Mouse (Mus musculus) cortical plate, adult 2 months (tissue): ENCODE results near the gene Fgfr2. TPM values are rescaled to one million over a fixed set of nuclear protein-coding genes. Genes with fewer than 3 reads are reported as not detected.

Experiments used
- H3K27ac ChIP-seq: fragments of 200-500 bp; 2 replicates; pipeline ENCODE4 v1.5.1; 2012; ENCODE audit warnings: low read length, control low read depth, inconsistent platforms; ENCODE audit not compliant: insufficient read depth
- H3K4me1 ChIP-seq: fragments of 200-500 bp; 2 replicates; pipeline ENCODE4 v1.6.1; 2011; ENCODE audit warnings: low read length; ENCODE audit not compliant: control insufficient read depth, insufficient read depth
- H3K4me3 ChIP-seq: fragments of 200-500 bp; 2 replicates; pipeline ENCODE4 v1.5.1; 2011; ENCODE audit warnings: mild to moderate bottlenecking, low read length, control low read depth; ENCODE audit not compliant: insufficient read depth
- CTCF ChIP-seq: fragments of 200-500 bp; IDR thresholded peaks from 2 replicates; pipeline ENCODE4 v1.5.1; 2011; ENCODE audit warnings: mild to moderate bottlenecking, control low read depth, low read length; ENCODE audit not compliant: insufficient read depth; ENCODE audit errors: extremely low read depth
- POLR2A ChIP-seq: fragments of 200-500 bp; IDR thresholded peaks from 2 replicates; pipeline ENCODE4 v1.6.1; 2011; ENCODE audit warnings: mild to moderate bottlenecking, low read length, control low read depth; ENCODE audit not compliant: insufficient read depth; ENCODE audit errors: extremely low read depth
- polyA plus RNA-seq: library from polyadenylated mRNA; depleted of rRNA; stranded (reverse); fragments of >200 nt; gene quantifications from 2 replicates; pipeline ENCODE4 v1.2.3, GENCODE M21; 2012

The Fgfr2 gene
- polyA plus RNA-seq, 1 experiment, result 50.4 TPM

- Histone ChIP-seq H3K27ac (no peak overlapping the region), H3K4me3 (no peak overlapping the region)
Observed at GRCm38 (mm10) chr7:130733423-130733822, 2389.7 kb downstream of the Fgfr2 start.

GRCm38 (mm10) chr7:130732908-130733307 is 2390.2 kb downstream of the Fgfr2 start:
- H3K4me3 ChIP-seq, result no peak overlapping the region
- peaks cover 11% of the 10 kb centered on the region for H3K4me1 ChIP-seq
- H3K27ac ChIP-seq, result no peak overlapping the region
- no peak for TF ChIP-seq POLR2A
- TF ChIP-seq CTCF, result no peak

More at GRCm38 (mm10) chr7:130733423-130733822, 2389.7 kb downstream of the Fgfr2 start:
- no peak for TF ChIP-seq CTCF
- no peak for TF ChIP-seq POLR2A
- peaks cover 11% of the 10 kb centered on the region for H3K4me1 ChIP-seq

DNA sequence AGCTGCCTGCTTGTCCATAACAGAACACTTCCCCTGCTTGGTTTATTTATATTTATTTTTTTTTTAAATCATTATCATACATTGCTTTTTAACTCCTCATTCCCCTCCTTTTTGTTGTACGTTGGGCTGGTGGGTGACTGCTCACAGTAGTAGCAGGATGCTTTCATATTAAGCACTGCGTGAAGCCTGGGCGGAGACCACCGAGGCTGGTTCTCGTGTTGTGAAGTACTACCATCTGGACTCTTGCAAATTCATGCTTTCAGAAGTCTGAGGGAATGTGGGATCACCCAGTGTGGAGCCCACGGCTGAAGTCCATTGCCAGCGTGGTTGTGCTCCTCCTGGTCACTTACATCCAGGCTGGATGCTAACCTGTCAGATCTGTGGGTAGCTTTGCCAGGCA is 2391.4 kb downstream of the Fgfr2 start:
- Histone ChIP-seq H3K4me3 (no peak overlapping the region), H3K4me1 (peaks cover 11% of the 10 kb centered on the region), H3K27ac (no peak overlapping the region)
- TF ChIP-seq POLR2A (no peak), CTCF (no peak)

GRCm38 (mm10) chr7:130727560-130727959 is 2395.6 kb downstream of the Fgfr2 start:
- TF ChIP-seq POLR2A (no peak), CTCF (no peak)
- no peak overlapping the region for H3K27ac ChIP-seq
- no peak overlapping the region for H3K4me3 ChIP-seq
- peaks cover 12% of the 10 kb centered on the region for H3K4me1 ChIP-seq

DNA sequence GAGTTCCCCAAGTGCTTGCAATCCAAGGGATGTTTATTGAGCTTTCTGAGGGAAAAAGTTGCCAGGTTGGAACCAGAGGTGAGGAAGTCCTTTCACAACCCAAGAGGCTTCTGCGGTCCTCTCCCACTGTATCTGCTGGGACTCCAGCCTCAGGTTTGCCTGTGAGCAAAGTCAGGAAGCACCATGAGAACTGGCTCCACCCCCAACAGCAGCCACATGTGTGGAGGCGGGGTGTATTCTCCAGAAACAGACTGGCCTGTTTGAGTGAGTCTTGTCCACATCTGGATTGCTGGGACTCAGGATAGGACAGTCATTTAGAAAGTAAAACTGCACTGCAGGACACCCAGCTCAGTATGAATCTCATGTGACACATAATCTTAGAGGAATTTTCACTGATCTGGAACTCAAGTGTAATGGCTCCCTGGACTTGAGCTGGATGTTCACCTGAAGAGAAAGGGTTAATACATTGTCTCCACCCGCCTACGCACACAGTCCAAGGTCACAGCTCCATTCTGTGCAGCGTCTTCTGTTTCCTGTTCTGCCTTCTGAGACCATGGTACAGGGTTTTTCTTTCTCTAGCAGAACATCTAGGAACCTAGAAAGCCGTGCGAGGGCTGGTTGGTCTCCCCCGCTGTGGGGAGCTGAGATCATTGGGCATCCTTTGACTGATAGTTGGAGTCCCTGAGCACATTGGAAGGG is 2396.3 kb downstream of the Fgfr2 start:
- TF ChIP-seq POLR2A, result no peak
- TF ChIP-seq CTCF, result no peak
- Histone ChIP-seq H3K4me3 (no peak overlapping the region), H3K27ac (no peak overlapping the region), H3K4me1 (peaks cover 8% of the 10 kb centered on the region)

- TF ChIP-seq CTCF (no peak), POLR2A (no peak)
- Histone ChIP-seq H3K4me1 (peaks cover 4% of the 10 kb centered on the region; the same call in 1 of the 2 replicates), H3K4me3 (no peak overlapping the region), H3K27ac (no peak overlapping the region)
Observed at GRCm38 (mm10) chr7:130726185-130726584, 2397.0 kb downstream of the Fgfr2 start.

- H3K27ac ChIP-seq, result no peak overlapping the region
- no peak overlapping the region for H3K4me3 ChIP-seq
- peaks cover 4% of the 10 kb centered on the region; the same call in 1 of the 2 replicates for H3K4me1 ChIP-seq
- TF ChIP-seq POLR2A (no peak), CTCF (no peak)
Observed at GRCm38 (mm10) chr7:130720646-130721335, 2402.4 kb downstream of the Fgfr2 start.

DNA sequence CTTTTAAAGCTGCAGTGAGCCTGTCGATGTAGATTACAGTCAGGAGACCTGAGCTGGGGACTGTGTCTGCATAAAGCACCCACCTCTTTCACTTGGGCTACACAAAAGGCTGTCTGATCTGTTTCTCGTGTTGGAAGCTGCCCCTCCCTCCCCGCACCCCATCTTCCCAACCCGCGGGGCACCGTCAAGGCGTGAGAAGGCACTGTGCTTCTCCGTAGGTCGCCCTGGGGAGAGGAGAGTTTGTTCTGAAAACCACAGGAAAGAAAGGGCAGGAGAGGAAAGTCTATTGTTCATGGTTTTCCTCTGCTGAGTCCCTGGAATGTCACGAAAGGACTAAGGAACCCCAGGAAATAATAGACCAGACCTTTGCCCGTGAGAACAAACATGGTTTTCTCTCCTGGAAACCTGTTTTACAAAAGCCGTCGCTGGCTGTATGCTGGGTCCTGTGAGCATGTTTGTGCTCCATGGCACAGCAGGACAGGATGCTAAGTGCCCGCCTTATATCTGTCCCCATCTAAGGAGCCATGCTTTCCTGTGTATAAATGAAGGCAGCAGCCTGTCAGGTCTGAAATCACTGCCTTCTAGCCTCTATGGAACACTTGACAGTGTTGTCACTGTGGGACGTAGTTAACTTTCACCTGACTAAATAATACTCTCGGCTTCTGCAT is 2403.1 kb downstream of the Fgfr2 start:
- no peak overlapping the region for H3K27ac ChIP-seq
- no peak overlapping the region for H3K4me3 ChIP-seq
- TF ChIP-seq POLR2A (no peak), CTCF (no peak)
- peaks cover 4% of the 10 kb centered on the region; the same call in 1 of the 2 replicates for H3K4me1 ChIP-seq

GRCm38 (mm10) chr7:130716989-130717388 is 2406.2 kb downstream of the Fgfr2 start:
- Histone ChIP-seq H3K27ac (no peak overlapping the region), H3K4me1 (peaks cover 8% of the 10 kb centered on the region), H3K4me3 (no peak overlapping the region)
- TF ChIP-seq CTCF (no peak), POLR2A (no peak)

DNA sequence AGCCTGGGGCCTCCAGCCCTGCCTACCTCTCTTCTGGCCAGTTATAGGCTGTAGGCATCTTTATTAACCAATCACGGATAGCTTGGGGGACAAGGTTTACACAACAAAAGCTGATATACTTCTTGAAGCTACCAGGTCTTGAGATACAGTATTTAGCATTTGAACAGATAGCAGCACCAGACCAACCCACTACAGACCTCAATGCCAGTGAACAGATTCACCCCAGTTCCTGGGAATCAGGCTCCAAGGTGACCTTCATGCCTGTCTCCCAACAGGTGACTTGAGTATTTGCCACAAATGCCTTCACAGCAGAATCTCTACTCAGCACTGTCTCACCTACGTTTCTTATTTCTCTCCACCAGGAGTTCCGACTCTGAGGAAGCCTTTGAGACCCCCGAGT is 2406.8 kb downstream of the Fgfr2 start:
- Histone ChIP-seq H3K4me1 (peaks cover 8% of the 10 kb centered on the region), H3K27ac (no peak overlapping the region), H3K4me3 (no peak overlapping the region)
- no peak for TF ChIP-seq CTCF
- TF ChIP-seq POLR2A, result no peak
